Mouse (Mus musculus) liver, adult (tissue): Measurements from ENCODE around the gene Ptprt.

Experiments used
- GATA4 ChIP-seq: IDR thresholded peaks from 2 replicates; pipeline ENCODE4 v1.6.1; 2014; ENCODE audit warnings: mild to moderate bottlenecking, low read length; ENCODE audit not compliant: insufficient replicate concordance

Gene Ptprt

DNA sequence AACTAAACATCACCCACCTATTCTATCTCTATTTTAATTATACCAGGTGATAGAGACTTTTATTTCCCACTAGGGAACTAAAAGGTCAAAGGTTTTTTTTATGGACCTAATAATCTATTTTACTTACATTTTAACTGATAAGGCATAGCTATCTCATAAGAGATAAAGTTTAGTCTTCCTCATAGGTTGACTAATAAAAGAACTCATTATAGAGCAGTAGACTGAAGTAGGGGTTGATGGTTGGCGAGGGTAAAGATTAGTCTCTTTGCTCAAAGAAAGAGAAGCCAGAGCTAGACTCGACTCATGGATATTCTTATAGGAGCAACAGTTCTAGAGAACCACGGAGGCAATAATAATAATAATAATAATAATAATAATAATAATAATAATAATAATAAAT, 1004.3 kb downstream of the Ptprt start:
- TF ChIP-seq GATA4: no peak

DNA sequence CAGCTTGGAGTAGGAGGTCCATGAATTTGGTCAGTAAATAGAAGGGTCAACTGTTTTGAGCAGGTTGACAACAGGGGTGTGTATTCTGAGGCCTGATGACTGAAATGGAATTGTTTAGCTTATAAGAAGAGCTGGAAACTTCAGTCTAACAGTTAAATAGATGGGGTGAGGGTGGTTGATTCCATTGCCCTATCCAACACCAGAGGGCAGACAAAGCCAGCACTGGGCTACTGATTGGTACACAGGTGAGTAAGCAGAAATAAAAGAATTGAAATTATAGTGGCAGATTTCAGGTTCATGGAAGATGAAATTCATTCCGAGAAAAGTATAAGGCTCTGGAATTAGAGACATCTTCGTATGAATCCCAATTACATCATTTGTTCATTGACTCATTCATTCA, 1020.1 kb downstream of the Ptprt start:
- TF ChIP-seq GATA4: no peak

DNA sequence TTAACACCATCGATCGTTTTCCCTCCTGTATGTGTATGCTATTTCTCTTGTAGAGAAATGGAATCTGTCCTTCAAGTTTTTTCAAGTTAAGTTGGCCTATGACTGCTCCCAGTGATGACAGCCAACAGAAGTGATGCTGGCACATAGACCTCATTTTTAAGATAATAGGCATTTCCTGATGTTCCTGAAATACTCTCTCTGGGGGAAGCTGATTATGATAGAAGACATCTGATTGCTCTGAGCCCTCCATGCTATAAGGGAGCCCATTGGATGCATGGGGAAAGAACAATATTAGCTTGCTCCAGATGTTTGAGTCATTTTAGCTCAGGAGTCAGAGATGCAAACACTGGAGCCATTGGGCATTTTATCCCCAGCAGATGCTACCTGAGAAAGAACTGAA, 1026.9 kb downstream of the Ptprt start:
- no peak for TF ChIP-seq GATA4

DNA sequence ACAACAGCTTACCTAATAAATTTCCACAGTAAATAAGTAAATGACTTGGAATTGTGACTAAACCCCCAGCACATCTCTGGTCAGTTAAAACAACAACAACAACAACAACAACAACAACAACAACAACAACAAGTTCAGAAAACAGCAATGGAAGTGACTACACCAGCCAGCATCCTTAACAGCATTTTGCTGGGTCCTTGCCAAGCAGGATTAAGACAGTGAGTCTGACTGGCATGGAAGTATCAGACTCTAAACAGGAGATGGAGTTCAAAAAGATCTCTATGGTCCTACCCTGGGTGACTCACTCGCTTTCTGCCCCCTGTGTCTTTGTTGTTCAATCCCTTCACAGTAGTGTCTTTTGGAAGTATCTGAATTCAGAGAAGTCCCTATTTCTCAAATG, 1035.1 kb downstream of the Ptprt start:
- TF ChIP-seq GATA4: no peak

- no peak for TF ChIP-seq GATA4
These were observed 1052.5 kb downstream of the Ptprt start for GRCm38 (mm10) chr2:161608401-161608800.

GRCm38 (mm10) chr2:161607372-161607771, 1053.6 kb downstream of the Ptprt start:
- TF ChIP-seq GATA4: no peak

- no peak for TF ChIP-seq GATA4
These were observed 1060.6 kb downstream of the Ptprt start for GRCm38 (mm10) chr2:161600206-161600808.

DNA sequence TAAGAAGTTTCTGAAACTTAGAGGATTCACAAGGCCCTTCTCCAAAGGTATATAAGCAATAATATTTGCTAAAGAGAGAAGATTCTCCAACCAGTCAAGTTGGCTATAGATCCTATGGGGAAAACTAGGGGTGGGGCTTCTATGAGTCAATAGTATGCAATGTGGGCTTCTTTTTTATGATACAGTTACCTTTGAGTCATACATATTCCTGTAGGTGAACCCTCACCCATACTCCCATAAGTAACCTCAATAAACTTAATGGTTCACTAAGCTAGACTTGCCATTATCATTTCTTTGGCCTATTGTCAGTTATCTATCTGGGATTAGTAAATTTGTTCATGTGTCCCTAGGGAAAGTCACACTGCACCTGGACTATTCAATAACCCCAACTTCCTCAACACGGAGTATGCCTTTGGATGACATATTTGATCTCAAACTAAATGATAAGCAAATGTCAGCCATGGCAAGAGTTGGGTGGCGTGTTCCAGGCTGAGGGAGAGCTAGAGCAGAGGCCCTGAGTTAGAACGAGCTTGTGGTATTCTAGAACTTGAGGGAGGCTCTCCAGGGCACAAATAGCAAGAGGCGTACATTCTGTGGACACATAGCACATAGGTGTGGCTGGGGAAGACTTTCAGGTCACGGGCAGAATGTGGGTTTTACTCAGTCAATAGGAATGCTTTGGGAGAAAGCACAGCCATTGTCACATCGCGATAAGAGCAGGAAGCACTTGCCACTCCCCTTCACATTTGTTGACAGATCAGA, 1067.4 kb downstream of the Ptprt start:
- no peak for TF ChIP-seq GATA4

GRCm38 (mm10) chr2:161574401-161574800, 1086.5 kb downstream of the Ptprt start:
- TF ChIP-seq GATA4: no peak

GRCm38 (mm10) chr2:161572201-161572600, 1088.7 kb downstream of the Ptprt start:
- TF ChIP-seq GATA4: no peak

- no peak for TF ChIP-seq GATA4
These were observed 1090.5 kb downstream of the Ptprt start for GRCm38 (mm10) chr2:161570236-161570995.

- no peak for TF ChIP-seq GATA4
These were observed 1099.4 kb downstream of the Ptprt start for GRCm38 (mm10) chr2:161561502-161561901.

DNA sequence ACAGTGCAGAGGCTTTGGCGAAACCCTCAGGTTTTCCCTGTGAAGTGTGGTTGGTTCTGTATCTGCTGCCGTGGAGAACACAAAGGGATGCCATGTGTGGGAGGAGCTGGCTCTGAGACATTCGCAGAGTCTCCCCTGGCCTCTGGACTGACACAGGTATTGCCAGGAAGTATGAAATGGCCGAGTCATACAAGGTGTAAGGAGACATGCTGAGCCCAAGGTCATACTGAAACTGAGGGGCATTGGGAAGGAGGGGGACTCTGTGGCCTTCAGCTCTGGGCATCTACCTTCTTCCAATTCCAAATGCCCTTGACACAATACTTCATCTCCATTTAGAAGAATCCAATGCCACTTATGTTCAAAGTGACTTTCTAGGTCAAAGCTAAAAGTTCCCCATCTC, 1103.1 kb downstream of the Ptprt start:
- no peak for TF ChIP-seq GATA4

DNA sequence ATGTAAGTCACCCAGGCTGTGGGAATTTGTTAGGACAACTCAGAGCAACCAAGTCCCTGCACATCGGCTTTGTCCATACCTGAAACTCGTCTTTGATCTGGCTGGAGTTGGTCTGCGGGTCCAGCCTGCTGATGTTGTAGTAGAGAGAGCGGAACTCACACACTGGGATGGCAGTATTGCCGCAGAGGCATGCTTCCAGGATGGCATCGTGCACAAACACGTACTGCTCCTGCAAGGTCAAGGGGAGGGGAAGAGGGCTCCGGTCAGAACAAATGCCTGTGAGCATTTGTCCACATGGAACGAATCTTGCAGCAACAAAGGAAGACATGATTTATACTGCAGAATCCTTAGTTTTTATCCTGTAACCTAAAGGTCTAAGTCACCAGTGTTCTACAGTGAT, 1107.3 kb downstream of the Ptprt start:
- no peak for TF ChIP-seq GATA4

DNA sequence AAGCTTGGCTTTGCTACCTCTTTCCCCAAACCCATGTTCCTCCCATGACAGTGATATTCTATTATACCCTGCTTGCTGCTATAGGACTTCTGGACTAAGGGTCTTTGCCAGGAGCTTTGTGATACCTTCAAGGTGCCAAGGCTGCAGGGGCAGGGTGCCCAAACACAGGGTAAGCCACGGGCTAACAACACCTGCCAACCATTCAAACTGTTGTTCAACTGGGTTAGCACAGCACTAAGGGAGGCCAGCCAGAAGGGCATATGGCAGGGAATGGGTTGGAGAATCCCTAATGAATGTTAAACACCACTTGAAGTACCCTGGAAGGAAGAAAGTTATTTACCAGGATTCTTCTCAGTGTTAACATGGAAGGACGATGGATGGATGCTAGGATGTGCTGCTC, 1108.9 kb downstream of the Ptprt start:
- TF ChIP-seq GATA4: no peak

- no peak for TF ChIP-seq GATA4
These were observed 1111.4 kb downstream of the Ptprt start for GRCm38 (mm10) chr2:161549577-161549976.

- TF ChIP-seq GATA4: no peak
These were observed 1113.6 kb downstream of the Ptprt start for GRCm38 (mm10) chr2:161547318-161547717.

GRCm38 (mm10) chr2:161545406-161545805, 1115.5 kb downstream of the Ptprt start:
- no peak for TF ChIP-seq GATA4
